Mouse (Mus musculus): ENCODE measurements around the gene Loxl3. TPM values are rescaled to one million over a fixed set of nuclear protein-coding genes. Genes with fewer than 3 reads are reported as not detected.

Gene Loxl3
- polyA plus RNA-seq, 1 experiment from 2014 or later: 6.2 TPM

- H3K27me3 ChIP-seq (ENCODE audit: control insufficient read depth, insufficient read depth, low read length): 0 out of 2 replicates have a peak, but pooled peaks cover 2% of the 10 kb centered on the region
- peak overlapping the region; percentile 78 to 97 for H3K4me3 ChIP-seq (ENCODE audit: control insufficient read depth in 1 of 2, insufficient read depth in 1 of 2, low read depth in 1 of 2, low read length in 2 of 2)
- H3K9me3 ChIP-seq (ENCODE audit: control insufficient read depth, low read length): no peaks in the 10 kb centered on the region
- 1% methylated on average over 26 of the region's 26 CpGs for WGBS
- H3K9ac ChIP-seq (ENCODE audit: low read length): peak overlapping the region; percentile 97
- no peak for ATAC-seq (ENCODE audit: insufficient number of reproducible peaks, insufficient read depth, low FRiP score, low read depth)
- peaks cover 9 to 21% of the 10 kb centered on the region in 2 experiments for H3K4me1 ChIP-seq (ENCODE audit: control insufficient read depth in 2 of 2, insufficient read depth in 2 of 2, low read length in 2 of 2)
- peak overlapping the region; percentile 84 for H3K4me2 ChIP-seq (ENCODE audit: low read length)
- peaks cover 42% of the 10 kb centered on the region for H3K36me3 ChIP-seq (ENCODE audit: control insufficient read depth, insufficient read depth, low read length)
- peak overlapping the region; percentile 25 to 88 for H3K27ac ChIP-seq (replicated peaks in 1 of 2; ENCODE audit: control insufficient read depth in 1 of 2, insufficient read depth in 1 of 2, low read depth in 2 of 2, low read length in 2 of 2)
These were observed 19.4 kb downstream of the Loxl3 start for GRCm38 (mm10) chr6:83053136-83053960.

GRCm38 (mm10) chr6:83054074-83054851 is 20.3 kb downstream of the Loxl3 start, which contains the start of gene Aup1:
TSS of gene Aup1 (plus strand) at chr6:83054521.
- under 1% methylated on average over 60 of the region's 64 CpGs for WGBS
- Histone ChIP-seq H3K9me3 (ENCODE audit: control insufficient read depth, low read length) (no peaks in the 10 kb centered on the region), H3K27ac (replicated peaks in 1 of 2; ENCODE audit: control insufficient read depth in 1 of 2, insufficient read depth in 1 of 2, low read depth in 2 of 2, low read length in 2 of 2) (peak within 1 kb of the TSS; percentile 70 to 88), H3K4me2 (ENCODE audit: low read length) (peak within 1 kb of the TSS; percentile 84), H3K4me3 (ENCODE audit: control insufficient read depth in 1 of 2, insufficient read depth in 1 of 2, low read depth in 1 of 2, low read length in 2 of 2) (peak within 1 kb of the TSS; percentile 78 to 97), H3K27me3 (ENCODE audit: control insufficient read depth, insufficient read depth, low read length) (0 out of 2 replicates have a peak, but pooled peaks cover 2% of the 10 kb centered on the region), H3K4me1 (ENCODE audit: control insufficient read depth in 2 of 2, insufficient read depth in 2 of 2, low read length in 2 of 2) (peaks cover 9 to 21% of the 10 kb centered on the region in 2 experiments), H3K36me3 (ENCODE audit: control insufficient read depth, insufficient read depth, low read length) (peaks cover 42% of the 10 kb centered on the region), H3K9ac (ENCODE audit: low read length) (peak within 1 kb of the TSS; percentile 97)
- peak; percentile 94 for ATAC-seq (ENCODE audit: insufficient number of reproducible peaks, insufficient read depth, low FRiP score, low read depth)

GRCm38 (mm10) chr6:83054871-83055431 is 21.0 kb downstream of the Loxl3 start, which contains the start of gene Htra2:
TSS of gene Htra2 (minus strand) at chr6:83055273.
- peak within 1 kb of the TSS; percentile 97 for H3K9ac ChIP-seq (ENCODE audit: low read length)
- H3K4me1 ChIP-seq (ENCODE audit: control insufficient read depth in 2 of 2, insufficient read depth in 2 of 2, low read length in 2 of 2): peaks cover 9 to 21% of the 10 kb centered on the region in 2 experiments
- under 1% methylated on average over 42 of the region's 50 CpGs for WGBS
- H3K9me3 ChIP-seq (ENCODE audit: control insufficient read depth, low read length): no peaks in the 10 kb centered on the region
- H3K4me2 ChIP-seq (ENCODE audit: low read length): peak within 1 kb of the TSS; percentile 84
- ATAC-seq (ENCODE audit: insufficient number of reproducible peaks, insufficient read depth, low FRiP score, low read depth): peak; percentile 27
- 0 out of 2 replicates have a peak, but pooled peaks cover 2% of the 10 kb centered on the region for H3K27me3 ChIP-seq (ENCODE audit: control insufficient read depth, insufficient read depth, low read length)
- peak within 1 kb of the TSS; percentile 78 to 97 for H3K4me3 ChIP-seq (ENCODE audit: control insufficient read depth in 1 of 2, insufficient read depth in 1 of 2, low read depth in 1 of 2, low read length in 2 of 2)
- peak within 1 kb of the TSS; percentile 70 to 88 for H3K27ac ChIP-seq (replicated peaks in 1 of 2; ENCODE audit: control insufficient read depth in 1 of 2, insufficient read depth in 1 of 2, low read depth in 2 of 2, low read length in 2 of 2)
- H3K36me3 ChIP-seq (ENCODE audit: control insufficient read depth, insufficient read depth, low read length): peaks cover 42% of the 10 kb centered on the region

- ATAC-seq (ENCODE audit: insufficient number of reproducible peaks, insufficient read depth, low FRiP score, low read depth): no peak
These were observed 23.8 kb downstream of the Loxl3 start, which contains the start of gene Dqx1 for GRCm38 (mm10) chr6:83057790-83058189. TSS of gene Dqx1 (plus strand) at chr6:83057844.

GRCm38 (mm10) chr6:83058725-83059124 is 24.8 kb downstream of the Loxl3 start:
- peaks cover 23% of the 10 kb centered on the region for H3K36me3 ChIP-seq (ENCODE audit: control insufficient read depth, insufficient read depth, low read length)
- no peak overlapping the region for H3K9ac ChIP-seq (ENCODE audit: low read length)
- peaks cover 32% of the 10 kb centered on the region for H3K27me3 ChIP-seq (ENCODE audit: control insufficient read depth, insufficient read depth, low read length)
- H3K27ac ChIP-seq (replicated peaks in 1 of 2; ENCODE audit: control insufficient read depth in 1 of 2, insufficient read depth in 1 of 2, low read depth in 2 of 2, low read length in 2 of 2): no peak overlapping the region
- no peak for ATAC-seq (ENCODE audit: insufficient number of reproducible peaks, insufficient read depth, low FRiP score, low read depth)
- 84% methylated on average over 2 of the region's 2 CpGs for WGBS
- no peak overlapping the region for H3K4me3 ChIP-seq (ENCODE audit: control insufficient read depth in 1 of 2, insufficient read depth in 1 of 2, low read depth in 1 of 2, low read length in 2 of 2)
- H3K4me1 ChIP-seq (ENCODE audit: control insufficient read depth in 2 of 2, insufficient read depth in 2 of 2, low read length in 2 of 2): peaks cover 4 to 9% of the 10 kb centered on the region in 2 experiments
- no peak overlapping the region for H3K4me2 ChIP-seq (ENCODE audit: low read length)
- H3K9me3 ChIP-seq (ENCODE audit: control insufficient read depth, low read length): no peaks in the 10 kb centered on the region

More at GRCm38 (mm10) chr6:83057790-83058189, 23.8 kb downstream of the Loxl3 start, which contains the start of gene Dqx1:
- Histone ChIP-seq H3K27ac (replicated peaks in 1 of 2; ENCODE audit: control insufficient read depth in 1 of 2, insufficient read depth in 1 of 2, low read depth in 2 of 2, low read length in 2 of 2) (no peak within 1 kb of the TSS), H3K9ac (ENCODE audit: low read length) (no peak within 1 kb of the TSS), H3K36me3 (ENCODE audit: control insufficient read depth, insufficient read depth, low read length) (peaks cover 23% of the 10 kb centered on the region), H3K9me3 (ENCODE audit: control insufficient read depth, low read length) (no peaks in the 10 kb centered on the region), H3K4me2 (ENCODE audit: low read length) (no peak within 1 kb of the TSS), H3K4me1 (ENCODE audit: control insufficient read depth in 2 of 2, insufficient read depth in 2 of 2, low read length in 2 of 2) (peaks cover 9 to 15% of the 10 kb centered on the region in 2 experiments), H3K4me3 (ENCODE audit: control insufficient read depth in 1 of 2, insufficient read depth in 1 of 2, low read depth in 1 of 2, low read length in 2 of 2) (no peak within 1 kb of the TSS), H3K27me3 (ENCODE audit: control insufficient read depth, insufficient read depth, low read length) (peaks cover 22% of the 10 kb centered on the region)
- WGBS: 60% methylated on average over 3 of the region's 3 CpGs

- WGBS: 41% methylated on average over 8 of the region's 8 CpGs
- no peak overlapping the region for H3K9ac ChIP-seq (ENCODE audit: low read length)
- H3K4me2 ChIP-seq (ENCODE audit: low read length): no peak overlapping the region
- H3K36me3 ChIP-seq (ENCODE audit: control insufficient read depth, insufficient read depth, low read length): no peaks in the 10 kb centered on the region
- peaks cover 99% of the 10 kb centered on the region for H3K27me3 ChIP-seq (ENCODE audit: control insufficient read depth, insufficient read depth, low read length)
- H3K4me1 ChIP-seq (ENCODE audit: control insufficient read depth in 2 of 2, insufficient read depth in 2 of 2, low read length in 2 of 2): peaks cover 0 to 12% of the 10 kb centered on the region in 2 experiments; a peak in 3 of 4 replicates
- no peaks in the 10 kb centered on the region for H3K9me3 ChIP-seq (ENCODE audit: control insufficient read depth, low read length)
- no peak overlapping the region for H3K4me3 ChIP-seq (ENCODE audit: control insufficient read depth in 1 of 2, insufficient read depth in 1 of 2, low read depth in 1 of 2, low read length in 2 of 2)
- H3K27ac ChIP-seq (replicated peaks in 1 of 2; ENCODE audit: control insufficient read depth in 1 of 2, insufficient read depth in 1 of 2, low read depth in 2 of 2, low read length in 2 of 2): no peak overlapping the region
- no peak for ATAC-seq (ENCODE audit: insufficient number of reproducible peaks, insufficient read depth, low FRiP score, low read depth)
These were observed 32.0 kb downstream of the Loxl3 start for GRCm38 (mm10) chr6:83065995-83066394.

GRCm38 (mm10) chr6:83066441-83066840 is 32.5 kb downstream of the Loxl3 start:
- 27% methylated on average over 6 of the region's 6 CpGs for WGBS
- H3K9ac ChIP-seq (ENCODE audit: low read length): no peak overlapping the region
- H3K4me1 ChIP-seq (ENCODE audit: control insufficient read depth in 2 of 2, insufficient read depth in 2 of 2, low read length in 2 of 2): peaks cover 0 to 16% of the 10 kb centered on the region in 2 experiments; a peak in 3 of 4 replicates
- ATAC-seq (ENCODE audit: insufficient number of reproducible peaks, insufficient read depth, low FRiP score, low read depth): no peak
- peaks cover 100% of the 10 kb centered on the region for H3K27me3 ChIP-seq (ENCODE audit: control insufficient read depth, insufficient read depth, low read length)
- H3K27ac ChIP-seq (replicated peaks in 1 of 2; ENCODE audit: control insufficient read depth in 1 of 2, insufficient read depth in 1 of 2, low read depth in 2 of 2, low read length in 2 of 2): no peak overlapping the region
- no peak overlapping the region for H3K4me3 ChIP-seq (ENCODE audit: control insufficient read depth in 1 of 2, insufficient read depth in 1 of 2, low read depth in 1 of 2, low read length in 2 of 2)
- H3K4me2 ChIP-seq (ENCODE audit: low read length): no peak overlapping the region
- no peaks in the 10 kb centered on the region for H3K36me3 ChIP-seq (ENCODE audit: control insufficient read depth, insufficient read depth, low read length)
- no peaks in the 10 kb centered on the region for H3K9me3 ChIP-seq (ENCODE audit: control insufficient read depth, low read length)

Data from heart, embryonic 14.5 days (tissue).